Mouse (Mus musculus): ENCODE results near the gene Syt16. TPM values are rescaled to one million over a fixed set of nuclear protein-coding genes. Genes with fewer than 3 reads are reported as not detected.

Gene Syt16
- polyA plus RNA-seq, 1 experiment from 2014 or later, result 50.9 TPM

GRCm38 (mm10) chr12:74023260-74023659 is 25.8 kb downstream of the Syt16 start:
- no peak overlapping the region for H3K4me2 ChIP-seq
- 72% methylated on average over 5 of the region's 5 CpGs for WGBS
- no peaks in the 10 kb centered on the region for H3K9me3 ChIP-seq
- no peak for ATAC-seq (ENCODE audit: low FRiP score)
- H3K36me3 ChIP-seq, result no peaks in the 10 kb centered on the region
- no peaks in the 10 kb centered on the region for H3K4me1 ChIP-seq (replicated peaks)
- H3K9ac ChIP-seq, result no peak overlapping the region
- no peaks in the 10 kb centered on the region for H3K27me3 ChIP-seq
- no peak overlapping the region for H3K27ac ChIP-seq
- H3K4me3 ChIP-seq, result no peak overlapping the region

GRCm38 (mm10) chr12:74024912-74025311 is 27.5 kb downstream of the Syt16 start:
- H3K27me3 ChIP-seq, result no peaks in the 10 kb centered on the region
- ATAC-seq (ENCODE audit: low FRiP score), result no peak
- H3K4me3 ChIP-seq, result no peak overlapping the region
- H3K27ac ChIP-seq, result no peak overlapping the region
- no peaks in the 10 kb centered on the region for H3K9me3 ChIP-seq
- 88% methylated on average over 2 of the region's 2 CpGs for WGBS
- no peaks in the 10 kb centered on the region for H3K4me1 ChIP-seq (replicated peaks)
- H3K36me3 ChIP-seq, result no peaks in the 10 kb centered on the region
- no peak overlapping the region for H3K4me2 ChIP-seq
- H3K9ac ChIP-seq, result no peak overlapping the region

GRCm38 (mm10) chr12:74043225-74043624 is 45.8 kb downstream of the Syt16 start:
- peak overlapping the region; percentile 1; the same call in 1 of the 2 replicates for H3K27ac ChIP-seq

GRCm38 (mm10) chr12:74043755-74044154 is 46.3 kb downstream of the Syt16 start:
- H3K4me3 ChIP-seq, result no peak overlapping the region
- peak; percentile 79 for ATAC-seq (ENCODE audit: low FRiP score)
- H3K36me3 ChIP-seq, result no peaks in the 10 kb centered on the region
- peaks cover 13% of the 10 kb centered on the region; the same call in 1 of the 2 replicates for H3K4me1 ChIP-seq (replicated peaks)
- no peak overlapping the region for H3K9ac ChIP-seq
- peak overlapping the region; percentile 64 for H3K27ac ChIP-seq
- H3K9me3 ChIP-seq, result no peaks in the 10 kb centered on the region
- no peaks in the 10 kb centered on the region for H3K27me3 ChIP-seq
- 24% methylated on average over 6 of the region's 6 CpGs for WGBS
- H3K4me2 ChIP-seq, result no peak overlapping the region

More at GRCm38 (mm10) chr12:74043225-74043624, 45.8 kb downstream of the Syt16 start:
- ATAC-seq (ENCODE audit: low FRiP score), result no peak; the same call in 1 of the 2 replicates
- WGBS, result 89% methylated on average over 5 of the region's 5 CpGs
- peaks cover 13% of the 10 kb centered on the region; the same call in 1 of the 2 replicates for H3K4me1 ChIP-seq (replicated peaks)
- no peak overlapping the region for H3K4me3 ChIP-seq
- no peaks in the 10 kb centered on the region for H3K9me3 ChIP-seq
- H3K4me2 ChIP-seq, result no peak overlapping the region
- no peak overlapping the region for H3K9ac ChIP-seq
- H3K36me3 ChIP-seq, result no peaks in the 10 kb centered on the region
- H3K27me3 ChIP-seq, result no peaks in the 10 kb centered on the region

GRCm38 (mm10) chr12:74044241-74044640 is 46.8 kb downstream of the Syt16 start:
- whole genome bisulfite sequencing, result 64% methylated on average over 4 of the region's 4 CpGs
- H3K9ac ChIP-seq, result no peak overlapping the region
- peaks cover 13% of the 10 kb centered on the region; the same call in 1 of the 2 replicates for H3K4me1 ChIP-seq (replicated peaks)
- no peaks in the 10 kb centered on the region for H3K9me3 ChIP-seq
- ATAC-seq (ENCODE audit: low FRiP score), result no peak
- no peak overlapping the region for H3K4me3 ChIP-seq
- peak overlapping the region; percentile 64 for H3K27ac ChIP-seq
- no peaks in the 10 kb centered on the region for H3K27me3 ChIP-seq
- H3K36me3 ChIP-seq, result no peaks in the 10 kb centered on the region
- H3K4me2 ChIP-seq, result no peak overlapping the region

GRCm38 (mm10) chr12:74055336-74055931 is 58.0 kb downstream of the Syt16 start:
- Histone ChIP-seq H3K4me2 (no peak overlapping the region), H3K36me3 (no peaks in the 10 kb centered on the region), H3K4me1 (replicated peaks) (no peaks in the 10 kb centered on the region; the same call in 1 of the 2 replicates), H3K9ac (0 out of 2 replicates have a peak overlapping the region, but pooled peaks have one; percentile 35), H3K9me3 (no peaks in the 10 kb centered on the region), H3K27ac (peak overlapping the region; percentile 70), H3K27me3 (no peaks in the 10 kb centered on the region), H3K4me3 (no peak overlapping the region)
- ATAC-seq (ENCODE audit: low FRiP score), result peak; percentile 92
- 44% methylated on average over 12 of the region's 12 CpGs for WGBS

GRCm38 (mm10) chr12:74056162-74056561 is 58.7 kb downstream of the Syt16 start:
- Histone ChIP-seq H3K27ac (no peak overlapping the region), H3K9me3 (no peaks in the 10 kb centered on the region), H3K27me3 (no peaks in the 10 kb centered on the region), H3K36me3 (no peaks in the 10 kb centered on the region), H3K4me3 (no peak overlapping the region), H3K4me1 (replicated peaks) (no peaks in the 10 kb centered on the region; the same call in 1 of the 2 replicates), H3K9ac (no peak overlapping the region), H3K4me2 (no peak overlapping the region)
- 0 out of 2 replicates have a peak, but pooled peaks have one; percentile 59 for ATAC-seq (ENCODE audit: low FRiP score)
- 46% methylated on average over 2 of the region's 2 CpGs for WGBS

GRCm38 (mm10) chr12:74062547-74062946 is 65.1 kb downstream of the Syt16 start:
- H3K9ac ChIP-seq, result no peak overlapping the region
- 81% methylated on average over 1 of the region's 1 CpGs for WGBS
- H3K4me3 ChIP-seq, result no peak overlapping the region
- H3K4me2 ChIP-seq, result no peak overlapping the region
- H3K36me3 ChIP-seq, result no peaks in the 10 kb centered on the region
- H3K27ac ChIP-seq, result no peak overlapping the region
- no peak for ATAC-seq (ENCODE audit: low FRiP score)
- H3K4me1 ChIP-seq (replicated peaks), result no peaks in the 10 kb centered on the region
- no peaks in the 10 kb centered on the region for H3K9me3 ChIP-seq
- no peaks in the 10 kb centered on the region for H3K27me3 ChIP-seq

GRCm38 (mm10) chr12:74068912-74069311 is 71.5 kb downstream of the Syt16 start:
- WGBS, result 88% methylated on average over 1 of the region's 1 CpGs
- H3K9ac ChIP-seq, result no peak overlapping the region
- H3K9me3 ChIP-seq, result no peaks in the 10 kb centered on the region
- no peak for ATAC-seq (ENCODE audit: low FRiP score)
- H3K36me3 ChIP-seq, result no peaks in the 10 kb centered on the region
- no peak overlapping the region for H3K4me2 ChIP-seq
- H3K4me3 ChIP-seq, result no peak overlapping the region
- no peak overlapping the region for H3K27ac ChIP-seq
- no peaks in the 10 kb centered on the region for H3K4me1 ChIP-seq (replicated peaks)
- H3K27me3 ChIP-seq, result no peaks in the 10 kb centered on the region

GRCm38 (mm10) chr12:74075590-74075989 is 78.1 kb downstream of the Syt16 start:
- H3K9ac ChIP-seq, result no peak overlapping the region
- H3K36me3 ChIP-seq, result no peaks in the 10 kb centered on the region
- ATAC-seq (ENCODE audit: low FRiP score), result no peak
- H3K4me1 ChIP-seq (replicated peaks), result 0 out of 2 replicates have a peak, but pooled peaks cover 3% of the 10 kb centered on the region
- WGBS, result 79% methylated on average over 3 of the region's 3 CpGs
- no peak overlapping the region for H3K4me2 ChIP-seq
- no peak overlapping the region for H3K27ac ChIP-seq
- no peaks in the 10 kb centered on the region for H3K9me3 ChIP-seq
- H3K4me3 ChIP-seq, result no peak overlapping the region
- H3K27me3 ChIP-seq, result no peaks in the 10 kb centered on the region

- no peak overlapping the region for H3K4me3 ChIP-seq
- no peaks in the 10 kb centered on the region for H3K36me3 ChIP-seq
- 52% methylated on average over 4 of the region's 4 CpGs for WGBS
- H3K9me3 ChIP-seq, result no peaks in the 10 kb centered on the region
- H3K4me2 ChIP-seq, result no peak overlapping the region
- no peak for ATAC-seq (ENCODE audit: low FRiP score)
- H3K27ac ChIP-seq, result no peak overlapping the region
- H3K4me1 ChIP-seq (replicated peaks), result 0 out of 2 replicates have a peak, but pooled peaks cover 3% of the 10 kb centered on the region
- no peaks in the 10 kb centered on the region for H3K27me3 ChIP-seq
- no peak overlapping the region for H3K9ac ChIP-seq
Observed at GRCm38 (mm10) chr12:74076091-74076490, 78.6 kb downstream of the Syt16 start.

GRCm38 (mm10) chr12:74081122-74081521 is 83.7 kb downstream of the Syt16 start:
- Histone ChIP-seq H3K4me2 (no peak overlapping the region), H3K9me3 (no peaks in the 10 kb centered on the region), H3K36me3 (no peaks in the 10 kb centered on the region), H3K9ac (no peak overlapping the region), H3K27ac (no peak overlapping the region), H3K27me3 (no peaks in the 10 kb centered on the region), H3K4me3 (no peak overlapping the region), H3K4me1 (replicated peaks) (no peaks in the 10 kb centered on the region)
- 94% methylated on average over 3 of the region's 3 CpGs for WGBS
- no peak for ATAC-seq (ENCODE audit: low FRiP score)

- Histone ChIP-seq H3K9me3 (no peaks in the 10 kb centered on the region), H3K4me1 (replicated peaks) (0 out of 2 replicates have a peak, but pooled peaks cover 4% of the 10 kb centered on the region), H3K36me3 (no peaks in the 10 kb centered on the region), H3K27ac (no peak overlapping the region), H3K4me3 (no peak overlapping the region), H3K9ac (no peak overlapping the region), H3K27me3 (no peaks in the 10 kb centered on the region), H3K4me2 (no peak overlapping the region)
- ATAC-seq (ENCODE audit: low FRiP score), result no peak
- 93% methylated on average over 5 of the region's 5 CpGs for WGBS
Observed at GRCm38 (mm10) chr12:74084389-74084788, 86.9 kb downstream of the Syt16 start.
